Mouse (Mus musculus): Measurements from ENCODE around the gene Rai14.

DNA sequence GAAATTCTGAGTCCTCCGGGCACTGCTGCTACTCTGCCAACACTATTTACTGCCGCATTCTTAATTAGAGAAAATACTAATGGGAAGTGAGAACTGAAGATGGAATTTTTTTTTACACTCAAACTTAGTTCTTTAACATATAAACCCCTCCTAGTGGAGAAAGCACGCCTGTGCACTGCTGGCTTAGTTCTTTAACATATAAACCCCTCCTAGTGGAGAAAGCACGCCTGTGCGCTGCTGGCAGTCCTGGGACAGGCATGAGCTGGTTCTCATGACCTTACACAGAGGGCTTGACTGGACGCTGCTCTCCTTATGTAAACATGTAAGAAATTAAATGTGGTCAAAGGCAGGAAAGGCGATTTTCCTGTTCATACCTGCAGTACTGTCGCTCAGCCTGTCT is 131.0 kb downstream of the Rai14 start:
- no peak for TF ChIP-seq CTCF (IDR thresholded peaks at IDR 0.05; ENCODE audit: insufficient read depth, low read depth, low read length)
- TF ChIP-seq POLR2A (IDR thresholded peaks at IDR 0.05; ENCODE audit: insufficient read depth, low read depth, low read length), result no peak

Measured in olfactory bulb, adult 2 months (tissue).